Mouse (Mus musculus): ENCODE results near the gene Gsc. TPM values are rescaled to one million over a fixed set of nuclear protein-coding genes. Genes with fewer than 3 reads are reported as not detected.
A peak's percentile ranks its signal among the peaks of the same experiment; 100 is the strongest.
"Not testable (repeated sequence)": the region's sequence is repeated elsewhere in the genome, so short reads cannot be mapped to it uniquely, and the experiment has no call there.

Gene Gsc
- polyA plus RNA-seq, 1 experiment = not detected

- no peaks in the 10 kb centered on the region for H3K4me1 ChIP-seq (ENCODE audit: control insufficient read depth, insufficient read depth, insufficient read length, low read length)
- TF ChIP-seq POLR2A (IDR thresholded peaks at IDR 0.05; ENCODE audit: low read depth, low read length) = no peak
- TF ChIP-seq CTCF (IDR thresholded peaks at IDR 0.05; ENCODE audit: extremely low read depth, insufficient read length, insufficient replicate concordance, low read depth, low read length) = peak; percentile 25; the same call in 1 of the 2 replicates
- no peaks in the 10 kb centered on the region for H3K27me3 ChIP-seq (ENCODE audit: control insufficient read depth, insufficient read depth, low read length)
- H3K27ac ChIP-seq (ENCODE audit: insufficient read depth, low read depth, low read length) = no peak overlapping the region
- WGBS = 66% methylated on average over 6 of the region's 6 CpGs
- no peak overlapping the region for H3K4me3 ChIP-seq (ENCODE audit: low read depth, low read length)
- no peaks in the 10 kb centered on the region for H3K36me3 ChIP-seq (ENCODE audit: control insufficient read depth, insufficient read depth, low read length)
These were observed 13.8 kb downstream of the Gsc start for GRCm38 (mm10) chr12:104459377-104459776.

GRCm38 (mm10) chr12:104453002-104453401, 20.1 kb downstream of the Gsc start:
- TF ChIP-seq CTCF (IDR thresholded peaks at IDR 0.05; ENCODE audit: extremely low read depth, insufficient read length, insufficient replicate concordance, low read depth, low read length) (no peak), POLR2A (IDR thresholded peaks at IDR 0.05; ENCODE audit: low read depth, low read length) (no peak)
- 78% methylated on average over 1 of the region's 1 CpGs for WGBS
- no peak overlapping the region for H3K4me3 ChIP-seq (ENCODE audit: low read depth, low read length)
- H3K36me3 ChIP-seq (ENCODE audit: control insufficient read depth, insufficient read depth, low read length) = no peaks in the 10 kb centered on the region
- no peak overlapping the region for H3K27ac ChIP-seq (ENCODE audit: insufficient read depth, low read depth, low read length)
- no peaks in the 10 kb centered on the region for H3K27me3 ChIP-seq (ENCODE audit: control insufficient read depth, insufficient read depth, low read length)
- H3K4me1 ChIP-seq (ENCODE audit: control insufficient read depth, insufficient read depth, insufficient read length, low read length) = no peaks in the 10 kb centered on the region

- WGBS = 60% methylated on average over 10 of the region's 10 CpGs
- Histone ChIP-seq H3K27me3 (ENCODE audit: control insufficient read depth, insufficient read depth, low read length) (no peaks in the 10 kb centered on the region), H3K4me3 (ENCODE audit: low read depth, low read length) (no peak overlapping the region), H3K36me3 (ENCODE audit: control insufficient read depth, insufficient read depth, low read length) (no peaks in the 10 kb centered on the region), H3K27ac (ENCODE audit: insufficient read depth, low read depth, low read length) (no peak overlapping the region), H3K4me1 (ENCODE audit: control insufficient read depth, insufficient read depth, insufficient read length, low read length) (no peaks in the 10 kb centered on the region)
- TF ChIP-seq CTCF (IDR thresholded peaks at IDR 0.05; ENCODE audit: extremely low read depth, insufficient read length, insufficient replicate concordance, low read depth, low read length) (no peak), POLR2A (IDR thresholded peaks at IDR 0.05; ENCODE audit: low read depth, low read length) (no peak)
These were observed 22.9 kb downstream of the Gsc start for GRCm38 (mm10) chr12:104450257-104450656.

- Histone ChIP-seq H3K27me3 (ENCODE audit: control insufficient read depth, insufficient read depth, low read length) (no peaks in the 10 kb centered on the region), H3K4me3 (ENCODE audit: low read depth, low read length) (no peak overlapping the region), H3K4me1 (ENCODE audit: control insufficient read depth, insufficient read depth, insufficient read length, low read length) (no peaks in the 10 kb centered on the region), H3K27ac (ENCODE audit: insufficient read depth, low read depth, low read length) (no peak overlapping the region), H3K36me3 (ENCODE audit: control insufficient read depth, insufficient read depth, low read length) (no peaks in the 10 kb centered on the region)
- WGBS = 28% methylated on average over 13 of the region's 13 CpGs
- no peak for TF ChIP-seq POLR2A (IDR thresholded peaks at IDR 0.05; ENCODE audit: low read depth, low read length)
- peak; percentile 76; the same call in 1 of the 2 replicates for TF ChIP-seq CTCF (IDR thresholded peaks at IDR 0.05; ENCODE audit: extremely low read depth, insufficient read length, insufficient replicate concordance, low read depth, low read length)
These were observed 25.0 kb downstream of the Gsc start for GRCm38 (mm10) chr12:104448099-104448498.

GRCm38 (mm10) chr12:104447056-104447455, 26.1 kb downstream of the Gsc start:
- H3K27me3 ChIP-seq (ENCODE audit: control insufficient read depth, insufficient read depth, low read length); H3K36me3 ChIP-seq (ENCODE audit: control insufficient read depth, insufficient read depth, low read length); H3K4me1 ChIP-seq (ENCODE audit: control insufficient read depth, insufficient read depth, insufficient read length, low read length); H3K27ac ChIP-seq (ENCODE audit: insufficient read depth, low read depth, low read length); H3K4me3 ChIP-seq (ENCODE audit: low read depth, low read length): not testable (repeated sequence)
- WGBS = 82% methylated on average over 25 of the region's 25 CpGs

- WGBS = 71% methylated on average over 11 of the region's 11 CpGs
- Histone ChIP-seq H3K27me3 (ENCODE audit: control insufficient read depth, insufficient read depth, low read length) (no peaks in the 10 kb centered on the region), H3K4me1 (ENCODE audit: control insufficient read depth, insufficient read depth, insufficient read length, low read length) (no peaks in the 10 kb centered on the region), H3K27ac (ENCODE audit: insufficient read depth, low read depth, low read length) (no peak overlapping the region), H3K36me3 (ENCODE audit: control insufficient read depth, insufficient read depth, low read length) (no peaks in the 10 kb centered on the region), H3K4me3 (ENCODE audit: low read depth, low read length) (no peak overlapping the region)
- TF ChIP-seq CTCF (IDR thresholded peaks at IDR 0.05; ENCODE audit: extremely low read depth, insufficient read length, insufficient replicate concordance, low read depth, low read length) (no peak), POLR2A (IDR thresholded peaks at IDR 0.05; ENCODE audit: low read depth, low read length) (no peak)
These were observed 29.4 kb downstream of the Gsc start for GRCm38 (mm10) chr12:104443716-104444115.

- Histone ChIP-seq H3K4me3 (ENCODE audit: low read depth, low read length) (no peak overlapping the region), H3K27ac (ENCODE audit: insufficient read depth, low read depth, low read length) (no peak overlapping the region), H3K36me3 (ENCODE audit: control insufficient read depth, insufficient read depth, low read length) (no peaks in the 10 kb centered on the region), H3K4me1 (ENCODE audit: control insufficient read depth, insufficient read depth, insufficient read length, low read length) (no peaks in the 10 kb centered on the region), H3K27me3 (ENCODE audit: control insufficient read depth, insufficient read depth, low read length) (no peaks in the 10 kb centered on the region)
- no peak for TF ChIP-seq POLR2A (IDR thresholded peaks at IDR 0.05; ENCODE audit: low read depth, low read length)
- peak; percentile 90 for TF ChIP-seq CTCF (IDR thresholded peaks at IDR 0.05; ENCODE audit: extremely low read depth, insufficient read length, insufficient replicate concordance, low read depth, low read length)
- 19% methylated on average over 22 of the region's 22 CpGs for WGBS
These were observed 32.9 kb downstream of the Gsc start for GRCm38 (mm10) chr12:104440087-104440760.
